Mouse (Mus musculus) heart, embryonic 16.5 days (tissue): ENCODE data around the gene G6pc2. TPM values are rescaled to one million over a fixed set of nuclear protein-coding genes. Genes with fewer than 3 reads are reported as not detected.

Experiments used
- ATAC-seq: fragments of 200-750 bp; cut with Nextera tagmentation; replicated peaks from 2 replicates; pipeline ENCODE4 v1.8.0; 2017; ENCODE audit warnings: moderate number of reproducible peaks; ENCODE audit not compliant: insufficient read depth, low FRiP score; ENCODE audit errors: extremely low read depth
- H3K27ac ChIP-seq: fragments of 300-500 bp; sonication (generic); 2 replicates; pipeline ENCODE4 v1.5.1; 2014; ENCODE audit warnings: mild to moderate bottlenecking, low read length, control low read depth, moderate library complexity
- H3K27me3 ChIP-seq: fragments of 300-500 bp; sonication (generic); 2 replicates; pipeline ENCODE4 v1.6.1; 2014; ENCODE audit warnings: low read length, mixed read lengths; ENCODE audit not compliant: control insufficient read depth, insufficient read depth
- H3K36me3 ChIP-seq: fragments of 300-500 bp; sonication (generic); 2 replicates; pipeline ENCODE4 v1.6.1; 2014; ENCODE audit not compliant: control insufficient read depth, insufficient read depth
- H3K4me1 ChIP-seq: fragments of 300-500 bp; sonication (generic); 2 replicates; pipeline ENCODE4 v1.6.1; 2014; ENCODE audit warnings: low read length, mixed read lengths; ENCODE audit not compliant: control insufficient read depth, insufficient read depth
- H3K4me2 ChIP-seq: fragments of 300-500 bp; sonication (generic); 2 replicates; pipeline ENCODE4 v1.6.1; 2014; ENCODE audit warnings: low read depth, mild to moderate bottlenecking, control low read depth, low read length
- H3K4me3 ChIP-seq: fragments of 300-500 bp; sonication (generic); 2 replicates; pipeline ENCODE4 v1.5.1; 2014; ENCODE audit warnings: mild to moderate bottlenecking, control low read depth, low read length
- H3K9ac ChIP-seq: fragments of 300-500 bp; sonication (generic); 2 replicates; pipeline ENCODE4 v1.6.1; 2014; ENCODE audit warnings: low read length, control low read depth
- H3K9me3 ChIP-seq: fragments of 300-500 bp; sonication (generic); replicated peaks from 2 replicates; pipeline ENCODE4 v1.6.1; 2016; ENCODE audit warnings: low read length; ENCODE audit not compliant: control insufficient read depth
- WGBS: fragments of 180-500 bp; shearing (Covaris S2); extraction: QIAGEN DNeasy Blood & Tissue Kit; methylation state at CpG from one replicate; pipeline ENCODE4 v1.1.7; 2014; 5-methylcytosine and 5-hydroxymethylcytosine counted together
- polyA plus RNA-seq: library from polyadenylated mRNA; unstranded; fragments of >200 nt; fragmentation: Nextera tagmentation; extraction: Ambion mirVana; gene quantifications from 2 replicates; pipeline ENCODE4 v1.2.1, GENCODE M21; 2015

Gene G6pc2
- polyA plus RNA-seq, 1 experiment from 2014 or later = not detected

DNA sequence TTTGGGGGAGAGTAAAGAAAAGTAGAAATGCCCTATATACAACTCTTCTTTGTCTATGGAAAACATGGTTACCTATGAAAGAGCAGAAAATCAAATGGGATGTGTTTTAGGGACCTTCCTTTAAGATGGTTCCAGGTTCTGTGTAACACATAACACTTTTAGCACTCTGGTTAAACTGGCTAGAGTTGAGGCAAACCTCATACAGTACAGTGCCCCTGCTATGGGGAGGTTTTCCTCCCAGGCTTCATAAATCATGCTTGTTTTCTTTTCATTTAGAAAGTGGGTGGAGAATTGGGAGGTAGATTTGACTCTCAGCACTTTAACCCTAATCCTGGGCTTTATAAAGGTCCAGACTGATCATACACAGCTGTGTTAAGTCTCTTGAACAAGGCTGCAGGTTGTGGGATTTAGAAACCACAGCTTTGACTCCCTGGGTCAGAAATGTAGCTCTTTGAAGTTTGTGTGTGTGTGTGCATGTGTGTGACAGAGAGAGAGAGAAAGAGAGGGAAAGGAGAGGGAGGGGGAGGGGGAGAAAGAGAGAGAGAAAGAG is 53.3 kb downstream of the G6pc2 start:
- Histone ChIP-seq H3K9me3 (no peaks in the 10 kb centered on the region), H3K27me3 (no peaks in the 10 kb centered on the region), H3K36me3 (no peaks in the 10 kb centered on the region), H3K4me1 (no peaks in the 10 kb centered on the region), H3K4me3 (no peak overlapping the region), H3K9ac (no peak overlapping the region), H3K4me2 (no peak overlapping the region), H3K27ac (no peak overlapping the region)
- ATAC-seq = no peak

DNA sequence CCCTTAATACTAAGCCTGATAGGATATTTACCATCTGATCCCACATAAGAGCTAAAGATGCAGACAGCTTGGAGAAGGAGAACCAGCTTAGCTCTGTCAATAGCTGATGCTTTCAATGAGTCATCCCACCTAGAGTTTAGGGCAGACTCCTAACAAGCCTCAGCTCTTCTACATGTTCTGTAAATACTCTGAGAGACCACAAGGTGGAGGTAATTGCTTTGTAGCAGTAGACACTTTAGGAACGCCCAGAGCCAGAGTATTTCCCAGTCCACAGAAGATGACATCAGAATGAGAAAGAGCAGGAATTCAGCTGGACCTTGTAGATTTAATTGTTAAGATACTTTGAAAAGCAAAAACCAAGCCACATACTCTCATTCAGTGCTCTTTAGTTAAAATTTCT is 65.0 kb downstream of the G6pc2 start:
- no peaks in the 10 kb centered on the region for H3K4me1 ChIP-seq
- no peaks in the 10 kb centered on the region for H3K36me3 ChIP-seq
- H3K4me3 ChIP-seq = no peak overlapping the region
- ATAC-seq = no peak
- H3K9me3 ChIP-seq = no peaks in the 10 kb centered on the region
- H3K27ac ChIP-seq = no peak overlapping the region
- no peak overlapping the region for H3K9ac ChIP-seq
- H3K27me3 ChIP-seq = no peaks in the 10 kb centered on the region
- H3K4me2 ChIP-seq = no peak overlapping the region
- 0% methylated on average over 1 of the region's 1 CpGs for WGBS

Other genes with a start within 250 kb of the G6pc2 start
- gene Nostrin, start 75.3 kb upstream of the G6pc2 start, polyA plus RNA-seq = 5.2 and 6.4 TPM in 2 replicates
- 138 and 158 TPM in 2 replicates for gene Spc25, start 4.9 kb upstream of the G6pc2 start, polyA plus RNA-seq
- 0.04 and 0.13 TPM in 2 replicates for gene Abcb11, start 131.5 kb downstream of the G6pc2 start, polyA plus RNA-seq
- 0.04 and 0.07 TPM in 2 replicates for gene Dhrs9, start 169.4 kb downstream of the G6pc2 start, polyA plus RNA-seq